Mouse (Mus musculus) activated CD4-positive, CD25-positive, alpha-beta regulatory T cell, adult 9 weeks (primary cell): Measurements from ENCODE around the gene Car12. TPM values are rescaled to one million over a fixed set of nuclear protein-coding genes. Genes with fewer than 3 reads are reported as not detected.

ENCODE experiments used
- polyA plus RNA-seq: library from polyadenylated mRNA; unstranded; fragments of 100-300 nt; shearing (Covaris generic); gene quantifications from one replicate; pipeline ENCODE4 v1.2.1, GENCODE M21; 2017

The Car12 gene
- 8.3 TPM for polyA plus RNA-seq

GRCm38 (mm10) chr9:66713135-66714021 is at the start of gene Car12:
TSS of gene Car12 (plus strand) at chr9:66713686.

GRCm38 (mm10) chr9:66795464-66796324 is 82.2 kb downstream of the Car12 start, which contains the start of gene Aph1b:
TSS of gene Aph1b (minus strand) at chr9:66795490.

GRCm38 (mm10) chr9:66796739-66797138 is 83.3 kb downstream of the Car12 start, which contains the start of gene Gm10647:
TSS of gene Gm10647 (plus strand) at chr9:66797039.

Other genes starting within 250 kb of the Car12 start
- gene Fbxl22, start 199.1 kb upstream of the Car12 start, polyA plus RNA-seq, result 1.7 TPM
- 194 TPM for gene Usp3, start 120.5 kb upstream of the Car12 start, polyA plus RNA-seq
- 2.6 TPM for gene Aph1b, start 81.8 kb downstream of the Car12 start, polyA plus RNA-seq
- gene Gm10647, start 83.4 kb downstream of the Car12 start, polyA plus RNA-seq, result not detected
- gene Aph1c, start 121.0 kb downstream of the Car12 start, polyA plus RNA-seq, result 0.99 TPM
- 183 TPM for gene Rab8b, start 206.0 kb downstream of the Car12 start, polyA plus RNA-seq
- gene Rps27l, start 232.4 kb downstream of the Car12 start, polyA plus RNA-seq, result 264 TPM